Mouse (Mus musculus) duodenum, adult 2 months (tissue): ENCODE data around the gene Cep126. TPM values are rescaled to one million over a fixed set of nuclear protein-coding genes. Genes with fewer than 3 reads are reported as not detected.

Experiments
- polyA plus RNA-seq: library from polyadenylated mRNA; depleted of rRNA; stranded (reverse); fragments of >200 nt; gene quantifications from 2 replicates; pipeline ENCODE4 v1.2.3, GENCODE M21; 2012; ENCODE audit warnings: low replicate concordance; rRNA removed

Gene Cep126
- 0.12 and 0.28 TPM in 2 replicates for polyA plus RNA-seq

DNA sequence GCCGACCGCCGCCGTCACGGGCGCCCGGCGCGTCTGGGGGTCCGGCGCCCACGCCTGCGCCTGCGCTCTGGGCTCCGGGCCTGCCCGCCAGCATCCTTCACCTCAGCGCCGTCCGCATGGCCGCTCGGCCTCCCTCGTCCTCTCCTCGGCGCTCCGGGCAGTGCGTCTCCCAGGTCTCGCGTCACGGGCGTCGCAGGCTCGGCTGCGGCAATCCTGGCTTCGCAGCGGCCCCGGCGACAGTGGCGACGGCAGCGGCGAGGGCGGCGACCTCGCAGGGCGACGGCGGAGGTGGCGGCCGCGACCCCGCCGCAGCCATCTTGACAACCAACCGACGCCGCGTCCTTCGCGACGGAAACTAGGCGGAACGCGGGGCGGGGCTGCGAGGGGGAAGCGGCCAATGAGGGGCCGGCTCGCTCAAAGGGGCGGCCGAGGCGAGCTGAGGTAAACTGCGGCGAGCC lies at the start of gene Cep126:
TSS of gene Cep126 (minus strand) at position 178 of the 458 bp plus-strand sequence.

GRCm38 (mm10) chr9:8042338-8043043 lies 91.6 kb downstream of the Cep126 start, which contains the start of gene Cfap300:
Cfap300 (minus strand) TSS chr9:8042823.

Other genes with a start within 250 kb of the Cep126 start
- 34.8 and 35.3 TPM in 2 replicates for gene Yap1, start 129.7 kb downstream of the Cep126 start, polyA plus RNA-seq
- 1.5 TPM in 1 of 2 replicates, not detected in the other for gene Cfap300, start 91.5 kb downstream of the Cep126 start, polyA plus RNA-seq